Mouse (Mus musculus) kidney, adult 2 months (tissue): Measurements from ENCODE around the gene Gna15.

Experiments used
- CTCF ChIP-seq: fragments of 200-500 bp; conservative IDR thresholded peaks from 2 replicates; pipeline ENCODE4 v1.5.1; 2011; ENCODE audit warnings: low read depth, mild to moderate bottlenecking, control low read depth, low read length, moderate library complexity, mixed read lengths; ENCODE audit not compliant: insufficient read depth, insufficient read length
- POLR2A ChIP-seq: fragments of 200-500 bp; IDR thresholded peaks from one replicate; pipeline ENCODE4 v1.6.1; 2011; ENCODE audit warnings: low read depth, low read length, control low read depth

DNA sequence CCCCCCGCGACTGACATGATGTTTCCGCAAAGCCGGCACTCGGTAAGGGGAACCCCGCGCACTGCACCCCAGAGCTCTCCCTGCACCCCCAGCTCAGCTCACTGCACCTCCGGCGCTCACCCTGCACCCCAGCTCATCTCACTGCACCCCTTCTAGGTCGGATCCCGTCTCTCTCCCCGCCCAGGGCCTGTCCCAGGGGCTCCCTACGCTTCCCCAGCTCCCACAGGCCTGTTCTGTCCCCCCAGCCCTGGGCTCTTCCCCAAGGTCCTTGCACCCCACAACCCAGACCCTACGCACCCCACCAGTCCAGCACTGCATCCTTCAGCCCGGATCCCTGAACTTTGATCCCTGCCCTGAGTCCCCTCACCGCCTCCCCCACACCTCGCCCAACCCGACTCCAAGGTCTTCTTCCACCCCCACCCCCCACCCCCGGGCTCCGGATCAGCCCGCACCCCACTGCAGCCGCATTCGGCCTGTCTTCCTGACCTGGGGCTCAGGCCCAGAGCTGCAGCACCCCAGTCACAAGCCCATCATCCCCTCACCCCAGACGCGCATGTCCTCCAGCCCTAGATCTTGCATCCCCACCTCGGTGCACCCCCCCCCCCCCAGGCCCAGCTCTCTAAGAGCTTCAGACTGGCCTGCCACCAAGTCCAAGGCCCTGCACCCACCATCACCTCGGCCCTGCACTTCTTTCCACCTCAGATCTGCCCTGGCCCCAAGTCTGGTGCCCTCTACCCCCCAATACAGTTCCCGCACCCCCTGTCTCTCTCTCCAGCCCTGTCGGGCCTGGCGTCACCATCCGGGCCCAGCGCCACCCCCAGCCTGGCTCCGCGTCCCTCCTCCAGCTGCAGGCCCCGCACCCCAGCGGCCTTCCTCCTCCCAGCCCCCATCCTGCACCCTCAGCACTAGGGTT lies 35.9 kb upstream of the Gna15 start:
- TF ChIP-seq CTCF = no peak
- no peak for TF ChIP-seq POLR2A
